11 mouse cellular contexts compared by ENCODE assay signal in the genomic region with DNA sequence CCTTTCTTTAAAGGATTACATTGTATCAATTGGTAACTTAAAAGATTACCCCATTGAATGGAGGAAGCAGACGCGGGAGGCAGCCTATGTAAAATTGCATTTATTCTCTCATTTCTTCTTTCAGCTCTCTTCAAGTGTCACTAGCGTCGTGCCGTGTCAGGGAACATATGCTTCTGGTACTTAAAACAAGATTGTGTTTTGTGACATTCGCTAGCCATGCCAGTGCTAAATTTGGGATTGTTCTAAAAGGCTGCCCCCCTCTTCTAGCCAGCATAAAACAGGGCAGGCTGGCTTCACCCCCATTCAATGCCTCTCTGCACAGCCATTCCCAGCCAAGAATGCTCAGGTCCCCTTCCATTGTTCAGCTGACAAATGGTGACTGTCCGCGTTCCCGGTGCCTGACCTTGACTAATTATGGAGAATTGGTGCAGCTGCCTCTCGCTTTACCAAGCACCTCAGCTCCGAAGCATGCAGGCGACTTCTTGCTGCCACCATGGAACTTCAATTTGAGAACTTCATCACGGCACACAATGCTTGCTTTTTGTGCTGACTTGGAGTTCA.
DNase-seq lines count a peak whose midpoint lies in the region; ATAC-seq and TF ChIP-seq lines count a peak whose summit lies in the region.
"Had no signal": no experiment of that assay in that cellular context is flagged by ENCODE, and none has a peak within 500 bp of the region (broad histone marks: within the 10 kb centered on the region; RNA-seq: fewer than 3 reads in every experiment).

No protein-coding gene starts in this region.

- intact Hi-C loops in gastrocnemius, postnatal 14 days (cut with DNase I; ENCODE audit: low total_unique reads) = no loop called here

- WGBS in forebrain, embryonic 13.5 days = 5% methylated on average over 13 of the region's 13 CpGs
- WGBS in midbrain, embryonic 11.5 days = 13% methylated on average over 13 of the region's 13 CpGs
- WGBS in stomach, postnatal 0 days = 53% methylated on average over 13 of the region's 13 CpGs

- TF ChIP-seq CTCF in stomach, postnatal 0 days (IDR thresholded peaks at IDR 0.05; ENCODE audit: low read depth) = no peak

- H3K4me3 ChIP-seq in forebrain, embryonic 13.5 days = peak overlapping the region; percentile 16
- no peak overlapping the region for H3K4me3 ChIP-seq in midbrain, embryonic 11.5 days (ENCODE audit: low read depth, low read length)
- no peak overlapping the region for H3K4me3 ChIP-seq in stomach, postnatal 0 days (ENCODE audit: low read depth, low read length)
- H3K4me3 ChIP-seq: erythroblast, embryonic 14.5 days had no signal

- TF ChIP-seq EP300 in stomach, postnatal 0 days (optimal IDR thresholded peaks at IDR 0.05) = no peak

- no peak overlapping the region for H3K27ac ChIP-seq in forebrain, embryonic 13.5 days
- peak overlapping the region; percentile 30; the same call in 1 of the 2 replicates for H3K27ac ChIP-seq in midbrain, embryonic 11.5 days (ENCODE audit: low read depth, low read length)
- H3K27ac ChIP-seq in stomach, postnatal 0 days (replicated peaks) = no peak overlapping the region

- H3K4me2 ChIP-seq in forebrain, embryonic 13.5 days = peak overlapping the region; percentile 49
- peak overlapping the region; percentile 39 for H3K4me2 ChIP-seq in midbrain, embryonic 11.5 days
- peak overlapping the region; percentile 3; the same call in 1 of the 2 replicates for H3K4me2 ChIP-seq in stomach, postnatal 0 days (replicated peaks; ENCODE audit: low read depth)

- H3K9ac ChIP-seq in forebrain, embryonic 13.5 days = no peak overlapping the region; the same call in 1 of the 2 replicates
- no peak overlapping the region; the same call in 1 of the 2 replicates for H3K9ac ChIP-seq in midbrain, embryonic 11.5 days (ENCODE audit: low read length)
- H3K9ac ChIP-seq in stomach, postnatal 0 days (ENCODE audit: low read length) = no peak overlapping the region

- peaks cover 66% of the 10 kb centered on the region for H3K27me3 ChIP-seq in forebrain, embryonic 13.5 days
- peaks cover 8% of the 10 kb centered on the region for H3K27me3 ChIP-seq in midbrain, embryonic 11.5 days (ENCODE audit: control insufficient read depth, insufficient read depth, low read length)
- no peaks in the 10 kb centered on the region for H3K27me3 ChIP-seq in stomach, postnatal 0 days (ENCODE audit: control insufficient read depth, insufficient read depth, low read length)

- ATAC-seq in forebrain, embryonic 13.5 days = peak; percentile 84
- peak; percentile 96 for ATAC-seq in midbrain, embryonic 11.5 days (ENCODE audit: low FRiP score)
- no peak for ATAC-seq in stomach, postnatal 0 days (ENCODE audit: low FRiP score, low TSS enrichment)
- ATAC-seq in cerebellum, adult (ENCODE audit: insufficient number of reproducible peaks, low FRiP score, low TSS enrichment) = no peak

- no peaks in the 10 kb centered on the region for H3K36me3 ChIP-seq in forebrain, embryonic 13.5 days (ENCODE audit: poor library complexity, severe bottlenecking)
- no peaks in the 10 kb centered on the region for H3K36me3 ChIP-seq in midbrain, embryonic 11.5 days (ENCODE audit: control insufficient read depth, insufficient read depth, low read length)
- H3K36me3 ChIP-seq in stomach, postnatal 0 days (ENCODE audit: control insufficient read depth, insufficient read depth, low read length) = no peaks in the 10 kb centered on the region

- peaks cover 23% of the 10 kb centered on the region for H3K4me1 ChIP-seq in forebrain, embryonic 13.5 days
- peaks cover 35% of the 10 kb centered on the region for H3K4me1 ChIP-seq in midbrain, embryonic 11.5 days (ENCODE audit: control insufficient read depth, insufficient read depth, low read length)
- H3K4me1 ChIP-seq in stomach, postnatal 0 days (replicated peaks; ENCODE audit: control insufficient read depth, insufficient read depth) = no peaks in the 10 kb centered on the region

- no peaks in the 10 kb centered on the region for H3K9me3 ChIP-seq in forebrain, embryonic 13.5 days (replicated peaks)
- H3K9me3 ChIP-seq in midbrain, embryonic 11.5 days (ENCODE audit: control insufficient read depth, low read length) = no peaks in the 10 kb centered on the region
- H3K9me3 ChIP-seq in stomach, postnatal 0 days (ENCODE audit: control insufficient read depth, low read length) = no peaks in the 10 kb centered on the region

- DNase-seq in ovary, postnatal 14 days (ENCODE audit: low spot score) = peak; percentile 2
- no peak for DNase-seq in ovary, postnatal 10 days (ENCODE audit: low spot score)
- peak; percentile 94 for DNase-seq in midbrain, embryonic 11.5 days (ENCODE audit: low spot score, missing footprints)
- DNase-seq in stomach, postnatal 0 days (ENCODE audit: low spot score) = no peak
- no peak for DNase-seq in testis, postnatal 10 days (ENCODE audit: low spot score)
- no peak for DNase-seq in gastrocnemius, postnatal 14 days
- DNase-seq: kidney, adult 2 months; spleen, adult 18-20 months had no signal

Comparison
In these comparisons a context has a peak if more than half of its experiments do, and no peak if none do; other contexts are left out.
1. DNase-seq: peak in ovary, postnatal 14 days (single experiment) and midbrain, embryonic 11.5 days (single experiment); none in ovary, postnatal 10 days (single experiment), stomach, postnatal 0 days (single experiment), testis, postnatal 10 days (single experiment) and gastrocnemius, postnatal 14 days (single experiment).
2. ATAC-seq: peak in forebrain, embryonic 13.5 days (single experiment) and midbrain, embryonic 11.5 days (single experiment); none in stomach, postnatal 0 days (single experiment) and cerebellum, adult (single experiment).
3. Peak in every context shown above with its lines, with median percentiles within 50 percentile points of each other: H3K4me2 ChIP-seq.